Mouse (Mus musculus) cortical plate, adult 2 months (tissue): ENCODE data around the gene Tut4.

Source experiments
- CTCF ChIP-seq: fragments of 200-500 bp; IDR thresholded peaks from 2 replicates; pipeline ENCODE4 v1.5.1; 2011; ENCODE audit warnings: mild to moderate bottlenecking, control low read depth, low read length; ENCODE audit not compliant: insufficient read depth; ENCODE audit errors: extremely low read depth
- POLR2A ChIP-seq: fragments of 200-500 bp; IDR thresholded peaks from 2 replicates; pipeline ENCODE4 v1.6.1; 2011; ENCODE audit warnings: mild to moderate bottlenecking, low read length, control low read depth; ENCODE audit not compliant: insufficient read depth; ENCODE audit errors: extremely low read depth

DNA sequence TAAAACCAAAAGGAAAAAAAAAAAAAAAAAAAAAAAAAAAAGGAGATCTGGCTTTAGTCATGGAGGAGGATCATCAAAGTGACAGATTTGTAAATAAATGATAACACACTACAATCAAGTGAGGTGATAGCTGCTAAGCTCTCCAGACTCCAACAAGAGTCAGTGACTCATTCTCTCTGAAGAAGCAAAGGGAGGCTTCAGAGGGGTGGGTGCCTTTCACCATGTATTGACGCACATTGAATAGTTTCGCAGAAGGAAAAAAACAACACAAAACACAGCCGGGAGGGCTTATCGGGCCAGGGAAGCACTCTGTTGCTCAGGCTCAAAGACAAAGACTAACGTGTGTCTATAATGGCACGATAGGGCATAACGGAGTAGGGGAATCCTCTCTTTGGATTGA is 11.1 kb upstream of the Tut4 start:
- no peak for TF ChIP-seq CTCF
- TF ChIP-seq POLR2A, result no peak
